Mouse (Mus musculus) gastrocnemius, postnatal 36 days (tissue): ENCODE results near the gene F2r. TPM values are rescaled to one million over a fixed set of nuclear protein-coding genes. Genes with fewer than 3 reads are reported as not detected.

ENCODE experiments used
- DNase-seq, 2 experiments: peaks; one replicate each; pipeline ENCODE4 v3.0.0; 2022
- intact Hi-C: fragments of 180-260 bp; cut with DNase I; formaldehyde crosslinking; loops from one replicate; pipeline ENCODE4 v1.15.1; 2025
- long read RNA-seq, 2 experiments: library from polyadenylated mRNA; stranded (forward); transcript quantifications; one replicate each; pipeline ENCODE4 v2.0.0; 2021
- total RNA-seq, 2 experiments: library from RNA; stranded (reverse); gene quantifications; 2 replicates each; pipeline ENCODE4 v1.2.3; 2021

F2r gene
- total RNA-seq, result 1 to 10 TPM; 6.2 to 7.4 TPM
- long read RNA-seq, experiment 1, partial matches to known transcripts, result 0 of 3 reads
- long read RNA-seq, experiment 1, other reads (novel, unspliced or antisense), result 1 of 3 reads
- long read RNA-seq, experiment 2, partial matches to known transcripts, result 0 of 1 reads
- long read RNA-seq, experiment 2, other reads (novel, unspliced or antisense), result 0 of 1 reads

DNA sequence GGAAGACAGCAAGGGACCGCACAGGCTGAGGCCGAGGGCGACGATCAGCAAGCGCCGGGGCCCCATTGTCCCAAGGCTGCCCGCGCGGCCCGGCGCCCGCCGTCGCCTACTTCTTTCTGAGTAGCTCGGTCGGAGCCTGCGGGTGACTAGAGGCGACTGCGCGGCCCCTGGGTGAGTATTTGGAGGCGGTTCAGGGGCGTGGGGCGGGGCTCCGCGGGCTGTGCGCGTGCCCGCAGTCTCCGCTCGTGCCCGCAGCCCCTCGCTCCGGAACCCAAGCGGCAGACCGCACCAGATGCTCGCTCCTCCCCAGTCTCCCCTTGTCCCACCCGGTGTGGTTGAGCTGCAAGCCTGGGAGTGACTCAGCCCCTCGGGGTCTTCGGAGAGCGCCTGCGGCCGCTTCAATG is at the start of gene F2r:
Gene F2r, minus strand, starts transcription at position 179 of the 404 bp plus-strand sequence.
- DNase-seq, result peak; percentile 74 to 75
- intact Hi-C loops, result no loop called here

DNA sequence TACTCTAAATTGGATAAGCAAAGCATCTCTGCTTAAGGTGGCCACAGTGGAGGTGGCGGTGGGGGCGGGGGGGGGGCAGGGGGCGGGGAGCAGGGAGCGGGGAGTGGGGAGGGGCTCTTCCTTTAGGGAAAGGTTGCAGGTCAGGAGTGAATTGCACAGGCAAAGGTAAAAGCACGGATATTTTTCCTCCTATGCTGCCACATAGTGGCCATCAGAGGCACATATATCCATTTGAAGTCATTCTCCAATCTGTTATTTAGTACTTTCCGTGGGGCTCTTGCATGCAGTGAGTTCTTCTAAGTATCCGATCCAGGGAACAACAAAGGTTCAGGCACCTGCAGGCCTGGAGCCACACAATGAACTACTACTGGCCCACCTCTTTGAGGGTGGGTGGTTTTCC is 49.0 kb upstream of the F2r start:
- DNase-seq, result no peak
- intact Hi-C loops, result loop anchor here (1.0 kb wide), 1 partner anchor 103 kb away; no protein-coding TSS in a partner anchor

DNA sequence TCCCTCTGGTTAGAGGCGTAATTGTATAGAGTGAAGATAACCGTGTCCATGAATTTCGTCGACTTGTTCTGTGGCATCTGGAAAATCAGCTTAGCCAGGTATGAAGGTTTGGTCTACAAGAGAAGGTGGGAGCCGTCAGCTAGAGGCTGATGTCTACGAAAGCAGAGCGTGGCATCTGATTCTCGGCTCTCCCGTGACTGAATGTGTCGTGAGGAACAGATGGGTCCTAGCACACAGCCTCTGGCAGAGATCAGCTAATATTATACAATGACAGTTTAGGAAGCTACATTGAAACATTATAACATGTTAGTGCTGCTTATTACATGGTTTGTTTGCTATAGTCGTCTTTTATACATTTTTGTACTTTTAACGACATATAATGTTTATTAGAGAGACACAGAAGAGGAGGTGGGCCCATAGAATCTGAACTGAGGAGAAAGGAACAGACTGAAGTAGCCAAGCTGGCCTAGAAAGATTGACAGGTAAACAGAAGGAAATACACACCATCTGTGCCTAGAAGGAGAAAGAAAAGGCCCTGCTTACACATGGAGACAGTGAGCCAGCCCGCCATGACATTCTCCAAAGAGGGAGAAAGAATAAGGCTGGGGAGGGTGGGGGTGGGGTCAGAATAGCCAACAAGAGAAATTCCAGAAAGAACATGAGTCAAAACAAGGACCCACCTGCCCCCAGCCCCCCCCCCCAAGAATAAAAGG is 47.5 kb upstream of the F2r start:
- intact Hi-C loops, result no loop called here
- DNase-seq, result no peak

DNA sequence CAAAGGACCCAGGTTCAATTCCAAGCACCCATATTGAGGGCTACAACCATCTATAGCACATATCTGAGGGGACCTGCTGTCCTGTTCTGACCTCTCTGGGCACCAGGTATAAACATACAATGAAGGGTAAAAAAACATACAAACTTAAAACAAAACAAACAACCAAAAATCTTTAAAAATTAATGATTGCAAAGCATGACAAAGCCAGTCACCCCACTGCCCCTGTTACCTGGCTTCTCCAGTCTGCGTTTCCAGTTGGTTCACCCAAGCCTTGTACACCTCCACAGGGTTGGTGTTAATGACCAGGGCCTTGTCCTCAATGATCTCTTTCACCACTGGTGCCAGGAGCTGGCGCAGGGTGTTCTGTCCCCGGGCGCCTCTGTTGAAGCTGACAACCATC is 45.5 kb upstream of the F2r start:
- DNase-seq, result no peak
- intact Hi-C loops, result no loop called here

DNA sequence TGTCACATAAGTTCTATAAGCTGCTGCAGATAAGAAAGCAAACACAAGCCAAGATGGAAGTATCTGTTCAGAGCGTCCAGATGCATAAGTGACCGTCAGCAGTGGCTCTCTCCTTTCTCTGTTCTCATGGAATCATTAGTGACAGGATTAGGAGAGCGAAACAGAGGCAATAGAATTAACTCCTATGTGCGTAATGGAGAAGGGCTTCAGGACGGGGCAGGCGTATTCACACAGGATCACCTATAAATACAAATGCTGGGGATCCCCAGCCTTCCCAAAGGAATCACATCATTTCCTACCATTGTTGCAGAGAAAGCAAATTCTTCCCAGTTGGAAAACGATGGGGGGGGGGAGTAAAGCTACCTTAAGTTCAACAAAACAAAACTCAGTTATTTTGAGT is 41.1 kb upstream of the F2r start:
- intact Hi-C loops, result no loop called here
- DNase-seq, result no peak

DNA sequence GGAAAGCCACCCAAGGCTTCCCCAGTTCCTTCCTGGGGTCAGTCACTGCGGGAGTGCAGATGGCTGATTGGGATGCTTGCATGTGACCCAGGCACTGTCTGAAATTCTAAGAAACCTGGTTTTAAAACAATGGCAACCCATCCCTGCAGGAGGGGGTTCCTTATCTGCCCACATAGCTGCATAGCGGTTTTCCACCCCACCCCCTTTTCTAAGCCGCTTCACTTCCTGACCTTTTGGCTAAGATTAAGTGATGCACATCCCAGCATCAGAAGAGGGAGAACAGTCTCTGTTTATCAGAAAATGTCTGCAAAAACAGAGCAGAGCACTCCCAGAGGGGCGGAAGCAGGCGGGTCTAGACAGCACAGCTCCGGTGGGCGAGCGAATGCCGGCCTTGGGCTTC is 38.9 kb upstream of the F2r start:
- intact Hi-C loops, result no loop called here
- DNase-seq, result no peak

DNA sequence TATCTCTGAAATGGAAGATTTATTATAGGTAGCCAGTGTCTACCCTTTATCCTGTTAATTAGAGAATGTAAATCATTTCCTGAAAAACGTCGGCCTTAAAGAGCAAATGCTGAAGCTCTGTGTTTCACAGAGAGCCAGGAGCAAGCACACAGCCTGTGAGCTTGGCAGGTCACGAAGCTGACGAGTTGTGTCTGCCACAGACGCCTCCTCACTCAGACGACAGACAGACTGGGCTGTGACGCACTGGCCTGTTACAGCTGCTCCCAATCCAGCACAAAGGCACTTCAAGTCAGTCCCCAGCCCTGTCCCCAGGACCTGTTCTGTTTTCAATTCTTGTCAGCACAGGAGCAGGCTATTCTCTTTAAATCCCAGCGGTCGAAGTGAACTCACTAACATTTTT is 37.0 kb upstream of the F2r start:
- intact Hi-C loops, result no loop called here
- no peak for DNase-seq

DNA sequence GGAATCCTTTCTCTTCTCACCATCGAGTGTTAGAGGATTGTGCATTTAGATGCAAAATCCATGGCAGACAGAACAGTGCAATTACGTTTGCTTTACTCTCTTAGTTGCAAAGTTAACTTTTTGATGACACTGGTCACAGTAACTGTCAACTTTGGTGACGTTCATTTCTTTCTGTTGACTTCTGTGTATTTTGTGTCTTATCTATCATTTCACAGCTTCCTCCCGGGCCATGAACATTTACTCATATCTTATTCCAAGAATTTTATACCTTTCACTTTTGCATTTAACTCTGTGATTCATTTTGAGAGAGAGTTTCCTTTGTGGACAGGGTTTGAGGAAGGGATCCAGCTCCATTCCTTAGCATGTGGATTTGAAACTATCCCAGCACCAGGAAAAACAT is 35.4 kb upstream of the F2r start:
- intact Hi-C loops, result no loop called here
- no peak for DNase-seq

DNA sequence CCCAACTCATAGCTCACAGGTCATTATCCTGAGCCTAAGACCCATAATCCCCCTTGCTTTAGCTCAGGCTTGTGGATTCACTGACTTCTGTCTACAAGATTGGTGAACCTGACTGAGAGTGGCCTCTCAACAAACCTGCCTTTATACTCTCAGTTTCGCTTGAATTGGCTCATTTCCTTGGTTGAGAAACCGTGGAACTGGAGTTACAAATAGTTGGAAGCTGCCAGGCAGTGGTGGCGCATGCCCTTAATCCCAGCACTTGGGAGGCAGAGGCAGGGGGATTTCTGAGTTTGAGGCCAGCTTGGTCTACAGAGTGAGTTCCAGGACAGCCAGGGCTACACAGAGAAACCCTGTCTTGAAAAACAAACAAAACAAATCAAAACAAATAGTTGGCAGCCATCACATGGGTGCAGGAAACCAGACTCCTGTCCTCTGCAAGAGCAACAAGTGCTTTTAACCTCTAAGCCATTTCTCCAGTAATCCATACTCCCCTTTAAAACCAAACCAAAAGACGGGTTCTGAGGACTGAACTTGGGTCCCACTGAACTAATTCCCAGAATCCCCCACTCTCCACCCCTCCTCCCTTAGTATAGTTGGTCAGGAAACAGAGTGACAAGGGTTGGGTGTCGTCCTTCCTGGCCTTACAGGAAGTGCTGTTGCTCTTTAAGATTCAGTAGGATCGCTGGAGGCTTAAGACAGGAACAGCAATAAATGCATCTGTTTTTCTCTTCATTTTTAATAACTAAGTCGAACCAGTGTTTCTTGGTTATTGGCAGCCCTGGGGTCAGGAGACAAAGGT is 33.8 kb upstream of the F2r start:
- no peak for DNase-seq
- intact Hi-C loops, result no loop called here

DNA sequence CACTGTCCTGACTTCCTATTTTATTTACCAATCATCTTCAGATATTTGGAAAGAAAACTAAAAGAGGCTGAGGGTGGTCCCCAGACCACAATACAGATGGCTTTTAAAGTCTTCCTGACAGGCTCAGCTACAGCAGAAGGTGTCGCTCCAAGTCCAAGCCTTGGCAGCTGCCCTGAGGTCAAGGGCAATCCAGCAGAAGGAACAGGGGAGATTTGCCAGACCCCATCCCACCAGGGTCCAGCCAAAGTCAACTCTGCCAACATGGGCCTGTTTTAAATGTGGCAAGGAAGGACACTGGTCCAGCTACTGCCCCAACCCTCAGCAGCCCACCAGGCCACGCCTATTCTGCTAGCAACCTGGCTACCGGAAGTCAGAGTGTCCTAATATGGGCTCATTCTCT is 31.7 kb upstream of the F2r start:
- intact Hi-C loops, result no loop called here
- DNase-seq, result no peak

DNA sequence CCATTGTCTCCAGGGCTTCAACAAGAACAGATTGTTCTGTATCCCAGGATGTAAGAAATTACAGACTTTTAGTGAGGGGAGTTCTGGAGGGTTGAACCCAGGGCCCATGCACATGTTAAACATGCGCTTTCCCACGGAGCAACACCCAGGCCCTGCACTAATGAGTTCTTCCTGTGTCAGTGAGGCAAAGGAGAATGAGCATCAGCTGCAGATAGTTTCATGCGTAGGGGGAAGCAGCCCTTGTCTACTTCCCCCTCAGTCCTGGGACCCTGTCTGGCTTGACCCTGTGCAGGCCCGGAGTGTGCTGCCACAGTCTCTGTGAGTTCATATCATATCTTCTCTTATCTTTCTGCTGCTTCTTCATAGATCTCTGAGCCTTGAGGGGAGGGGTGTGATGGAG is 29.0 kb upstream of the F2r start:
- intact Hi-C loops, result no loop called here
- DNase-seq, result no peak

DNA sequence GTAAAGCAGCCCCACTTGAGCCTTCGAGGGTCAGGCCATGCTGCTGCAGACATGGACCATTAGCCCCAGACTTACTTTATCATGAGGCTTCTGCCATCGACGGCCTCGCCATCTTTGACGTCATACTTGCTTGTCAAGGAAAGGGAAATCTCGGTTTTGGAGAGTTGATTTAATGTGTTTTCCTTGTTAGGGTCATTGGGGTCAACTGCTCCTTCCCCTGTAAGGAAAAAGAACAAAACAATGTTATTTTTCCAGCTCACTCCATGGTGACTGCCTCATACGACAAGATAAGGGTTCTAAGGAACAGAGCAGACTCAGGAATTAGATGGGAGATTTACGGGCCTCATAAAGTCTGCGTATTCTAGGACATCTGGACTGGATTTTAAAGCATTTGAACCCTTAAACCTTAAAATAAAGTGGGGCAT is 28.4 kb upstream of the F2r start:
- intact Hi-C loops, result no loop called here
- DNase-seq, result no peak

DNA sequence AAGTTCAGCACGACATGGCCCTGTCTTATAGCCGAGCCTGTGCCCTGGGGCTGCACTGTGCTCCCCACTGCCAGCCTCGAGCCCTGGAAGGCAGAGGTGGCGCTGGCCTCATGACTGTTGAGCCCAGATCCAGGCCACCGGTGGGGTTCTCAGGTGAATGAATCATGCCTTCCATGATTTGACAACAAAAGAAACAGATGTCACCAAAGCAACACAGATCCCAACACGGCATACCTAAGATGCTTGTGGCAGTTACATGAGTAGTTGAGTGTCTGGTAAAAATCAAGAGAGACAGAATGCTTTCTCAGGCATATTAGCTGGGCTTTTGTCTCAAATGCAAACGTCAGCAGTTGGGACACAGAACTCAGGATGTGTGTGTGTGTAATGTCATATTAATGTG is 25.5 kb upstream of the F2r start:
- DNase-seq, result no peak
- intact Hi-C loops, result no loop called here

DNA sequence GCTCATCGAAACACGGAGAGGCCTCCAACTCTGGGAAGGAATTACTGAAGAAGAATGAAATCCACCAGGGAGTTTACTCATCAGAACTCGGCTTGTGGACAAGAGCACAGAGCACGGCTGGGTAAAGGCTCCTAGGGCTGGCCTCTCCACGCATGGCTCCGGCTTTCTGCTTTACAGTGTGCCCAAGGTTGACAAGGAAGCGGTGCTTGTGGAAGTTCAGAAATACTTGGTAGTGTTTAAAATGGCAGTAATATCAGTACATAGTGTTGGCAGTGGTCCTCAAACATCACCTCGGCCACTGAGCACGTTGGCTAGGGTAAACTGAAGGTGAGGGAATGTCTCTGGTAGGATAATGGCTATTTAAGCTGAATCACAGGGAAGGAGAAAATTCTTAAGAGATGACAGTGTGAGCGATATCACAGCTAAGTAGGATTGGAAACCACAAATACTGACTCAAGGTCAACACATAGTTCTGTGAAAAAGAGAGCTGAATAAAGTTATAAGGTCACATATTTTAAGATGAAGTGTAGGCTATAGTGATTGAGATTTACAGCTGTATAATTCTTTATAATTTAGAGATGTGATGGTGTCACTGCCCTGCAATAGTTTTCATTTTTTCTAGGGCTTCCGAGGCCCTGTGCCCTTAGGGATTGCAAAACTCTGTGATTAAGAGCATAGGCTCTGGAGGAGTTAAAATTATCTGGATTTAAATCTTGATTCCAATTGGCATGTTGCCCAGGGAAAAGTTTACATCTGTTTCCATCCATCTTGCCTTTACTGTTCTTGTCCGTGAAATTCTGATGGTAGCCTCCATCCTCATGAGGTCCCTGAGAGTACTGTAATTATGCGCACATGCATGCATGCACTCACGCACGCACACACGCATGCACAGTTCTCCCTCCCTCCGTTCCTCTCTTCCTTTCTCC is 23.0 kb upstream of the F2r start:
- DNase-seq, result no peak
- intact Hi-C loops, result no loop called here

DNA sequence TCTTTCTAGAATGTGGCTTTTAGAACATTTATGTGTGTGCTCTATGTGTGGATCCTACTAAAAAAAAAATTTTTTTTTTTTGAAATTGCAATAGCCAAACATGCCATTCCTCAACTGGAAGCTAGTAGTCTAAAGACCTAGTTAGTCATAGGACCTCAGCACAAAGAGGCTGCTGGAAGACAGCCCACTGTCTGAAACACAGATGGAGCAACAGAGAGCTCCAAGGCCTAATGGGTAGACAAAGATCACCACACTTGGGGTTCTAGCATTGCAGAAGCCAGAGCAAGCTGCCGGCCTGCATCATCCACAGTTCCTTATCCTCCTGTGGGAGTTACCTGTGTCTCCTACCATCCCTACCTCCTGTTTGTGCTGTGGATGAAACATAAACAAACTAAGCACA is 22.1 kb upstream of the F2r start:
- intact Hi-C loops, result no loop called here
- DNase-seq, result no peak

DNA sequence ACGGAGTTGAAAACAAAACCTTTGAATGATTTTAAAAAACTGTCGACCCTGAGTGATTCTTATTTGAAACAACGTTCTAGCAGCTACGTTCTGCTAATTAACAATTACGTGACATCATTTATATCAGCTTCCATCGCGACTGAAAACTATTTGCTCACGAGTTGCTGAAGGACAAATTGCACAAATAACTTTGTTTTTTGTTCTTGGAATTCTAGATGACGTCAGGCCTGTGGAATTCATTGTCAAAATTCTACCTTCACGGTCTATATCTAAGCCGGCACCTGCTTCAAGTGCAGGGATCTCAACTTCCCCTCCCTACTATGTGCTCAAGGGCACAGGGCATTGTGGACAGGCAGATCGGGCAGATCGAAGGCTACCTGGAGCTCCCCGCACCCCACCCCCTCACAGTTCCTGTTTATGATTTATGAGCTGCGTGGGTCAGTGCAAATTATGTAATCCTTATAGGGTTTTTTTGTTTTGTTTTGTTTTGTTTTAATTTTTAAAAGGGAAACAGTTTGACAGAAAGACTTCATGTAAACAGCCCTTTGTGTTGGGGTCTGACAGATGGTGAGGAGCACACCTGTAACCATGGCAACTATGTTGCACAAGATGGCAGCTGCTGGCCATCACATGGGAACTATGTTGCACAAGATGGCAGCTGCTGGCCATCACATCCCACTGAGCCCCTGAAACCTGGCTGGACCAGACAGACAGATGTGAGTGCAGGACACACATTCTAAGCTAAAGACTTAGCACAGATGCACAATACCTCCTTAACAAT is 21.2 kb upstream of the F2r start:
- intact Hi-C loops, result no loop called here
- no peak for DNase-seq

DNA sequence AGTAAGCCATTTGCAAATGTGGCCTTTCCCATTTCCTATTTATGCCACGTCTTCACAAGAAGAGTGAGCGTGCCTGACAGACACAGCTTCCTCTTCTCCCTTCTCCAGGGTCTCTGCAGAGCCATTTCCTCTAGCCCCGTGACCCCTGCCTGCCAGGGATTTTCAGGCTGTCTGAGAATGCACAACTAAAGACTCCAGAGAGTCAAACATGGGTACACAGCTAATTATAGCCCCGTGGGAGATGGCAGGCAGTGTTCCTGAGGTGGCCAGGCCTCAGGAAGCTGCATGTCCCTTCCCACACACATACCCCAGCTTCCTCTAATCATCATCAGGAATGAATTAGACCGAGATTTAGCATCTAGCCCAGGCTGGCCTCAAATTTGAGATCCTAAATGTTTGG is 20.6 kb upstream of the F2r start:
- intact Hi-C loops, result no loop called here
- DNase-seq, result no peak

DNA sequence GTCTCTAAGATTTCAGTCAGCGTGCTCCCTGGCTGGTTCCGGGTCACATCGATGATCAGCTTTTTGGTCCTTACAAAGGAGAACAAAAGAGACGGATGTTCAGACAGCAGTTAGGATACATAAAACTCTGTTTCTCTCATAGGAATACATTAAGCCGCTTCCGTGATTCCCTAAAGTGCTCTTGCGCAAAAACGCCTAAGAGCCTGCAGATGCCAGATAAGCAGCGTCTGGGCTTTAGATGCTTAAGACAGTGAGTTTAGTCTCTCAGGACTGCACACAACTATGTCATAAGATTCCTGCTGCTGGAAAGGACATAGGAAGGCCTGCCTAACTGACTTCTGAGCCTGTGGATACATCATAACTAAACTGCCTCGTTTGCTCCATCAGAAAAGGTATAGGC is 19.4 kb upstream of the F2r start:
- intact Hi-C loops, result no loop called here
- no peak for DNase-seq

DNA sequence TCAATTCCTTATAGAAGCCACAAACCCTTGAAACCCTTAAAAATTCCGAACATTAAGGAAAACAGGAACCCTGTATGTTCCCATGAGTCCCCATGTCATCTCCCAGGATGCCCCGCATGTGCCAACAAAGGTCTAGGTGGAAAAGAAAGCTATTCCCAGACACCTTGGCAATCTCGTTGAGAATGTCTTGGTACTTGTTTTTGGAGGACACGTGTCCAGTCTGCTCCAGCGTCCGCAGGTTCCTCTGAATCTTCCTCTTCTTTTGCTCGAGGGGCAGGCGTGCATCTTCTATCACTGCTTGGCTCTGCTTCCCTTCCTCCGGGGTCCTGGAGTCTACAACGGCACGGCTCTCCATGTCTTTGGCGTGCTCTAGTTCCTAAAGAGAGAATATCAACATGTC is 17.0 kb upstream of the F2r start:
- intact Hi-C loops, result no loop called here

DNA sequence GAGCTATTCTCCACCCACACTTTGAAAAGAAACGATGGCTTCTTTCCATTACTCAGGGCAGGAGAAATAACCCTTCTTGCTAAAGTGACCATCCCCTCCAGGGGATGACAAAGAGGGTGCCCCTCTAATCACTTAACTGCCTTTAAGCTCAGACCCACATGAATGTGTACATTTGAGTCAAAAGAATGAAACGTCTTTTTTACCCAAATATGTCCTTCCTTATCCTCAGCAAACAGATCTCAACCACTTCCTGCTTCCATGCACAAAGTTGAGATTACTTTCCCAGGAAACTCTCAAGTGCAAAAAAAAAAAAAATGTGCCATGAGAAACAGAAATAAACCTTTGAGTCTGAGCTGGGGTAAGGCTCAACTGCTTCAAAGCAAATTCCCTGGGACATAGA is 16.2 kb upstream of the F2r start:
- intact Hi-C loops, result no loop called here
- DNase-seq, result no peak

More for the DNA sequence above, 17.0 kb upstream of the F2r start:
- DNase-seq, result no peak
